Mouse (Mus musculus) MEL (cell line): ENCODE results near the gene Arhgef16. TPM values are rescaled to one million over a fixed set of nuclear protein-coding genes. Genes with fewer than 3 reads are reported as not detected.

Experiments
- DNase-seq: peaks from one replicate; pipeline ENCODE4 v3.0.0; 2011; ENCODE audit warnings: low read depth, low spot score
- H3K27ac ChIP-seq: 2 replicates; pipeline ENCODE4 v1.5.1; 2012; ENCODE audit warnings: low read depth, mild to moderate bottlenecking, control low read depth, low read length, moderate library complexity; ENCODE audit not compliant: control insufficient read depth
- H3K27me3 ChIP-seq, 2 experiments: fragments of 150-350 bp in 1 of 2; sonication (generic) in 1 of 2; 2 replicates each; pipeline ENCODE4 v1.6.1; 2012; ENCODE audit warnings: low read length in 2 of 2, mild to moderate bottlenecking in 2 of 2, improper control_type of control experiment in 1 of 2, moderate library complexity in 1 of 2; ENCODE audit not compliant: insufficient read depth in 2 of 2, control insufficient read depth in 1 of 2
- H3K36me3 ChIP-seq, 2 experiments: 2 replicates each; pipeline ENCODE4 v1.6.1; 2012 to 2014; ENCODE audit warnings: low read length in 2 of 2, improper control_type of control experiment in 1 of 2, inconsistent platforms in 1 of 2, mild to moderate bottlenecking in 1 of 2; ENCODE audit not compliant: insufficient read depth in 2 of 2, control insufficient read depth in 1 of 2
- H3K4me1 ChIP-seq, 2 experiments: fragments of 150-350 bp in 1 of 2; sonication (generic) in 1 of 2; 2 replicates each; pipeline ENCODE4 v1.6.1; 2012; ENCODE audit warnings: low read length in 2 of 2, improper control_type of control experiment in 1 of 2, mild to moderate bottlenecking in 1 of 2; ENCODE audit not compliant: insufficient read depth in 2 of 2, control insufficient read depth in 1 of 2
- H3K4me3 ChIP-seq, 2 experiments: fragments of 150-350 bp in 1 of 2; sonication (generic) in 1 of 2; 2 replicates each; pipeline ENCODE4 v1.5.1; 2012; ENCODE audit warnings: low read depth in 2 of 2, low read length in 2 of 2, mild to moderate bottlenecking in 2 of 2, moderate library complexity in 2 of 2, control low read depth in 1 of 2, improper control_type of control experiment in 1 of 2; ENCODE audit not compliant: control insufficient read depth in 1 of 2, insufficient read depth in 1 of 2
- H3K79me2 ChIP-seq: 2 replicates; pipeline ENCODE4 v1.6.1; 2012; ENCODE audit warnings: mild to moderate bottlenecking, low read length, moderate library complexity; ENCODE audit not compliant: control insufficient read depth, poor library complexity, insufficient read depth
- H3K9ac ChIP-seq: 2 replicates; pipeline ENCODE4 v1.6.1; 2012; ENCODE audit warnings: low read depth, mild to moderate bottlenecking, control low read depth, low read length, moderate library complexity; ENCODE audit not compliant: control insufficient read depth, poor library complexity, severe bottlenecking
- H3K9me3 ChIP-seq: fragments of 150-350 bp; sonication (generic); replicated peaks from 2 replicates; pipeline ENCODE4 v1.6.1; 2012; ENCODE audit warnings: mild to moderate bottlenecking, low read length, improper control_type of control experiment, moderate library complexity; ENCODE audit not compliant: insufficient read depth
- BHLHE40 ChIP-seq: IDR thresholded peaks from 2 replicates; pipeline ENCODE4 v1.6.1; 2012; ENCODE audit warnings: low read depth, mild to moderate bottlenecking, inconsistent platforms, low read length, improper control_type of control experiment, borderline replicate concordance
- CTCF ChIP-seq, 3 experiments: IDR thresholded peaks in 2 of 3; conservative IDR thresholded peaks in 1 of 3; 2 replicates each; pipeline ENCODE4 v1.5.1; 2011 to 2012; ENCODE audit warnings: low read length in 3 of 3, low read depth in 2 of 3, mild to moderate bottlenecking in 2 of 3, improper control_type of control experiment in 1 of 3, inconsistent platforms in 1 of 3, mixed read lengths in 1 of 3, moderate library complexity in 1 of 3; ENCODE audit not compliant: control insufficient read depth in 1 of 3, insufficient read depth in 1 of 3, poor library complexity in 1 of 3, severe bottlenecking in 1 of 3
- ELF1 ChIP-seq: IDR thresholded peaks from 2 replicates; pipeline ENCODE4 v1.6.1; 2014; ENCODE audit warnings: low read depth, mild to moderate bottlenecking, inconsistent platforms, low read length, improper control_type of control experiment, moderate library complexity
- GABPA ChIP-seq: IDR thresholded peaks from 2 replicates; pipeline ENCODE4 v1.6.1; 2012; ENCODE audit warnings: low read depth, mild to moderate bottlenecking, inconsistent platforms, low read length, improper control_type of control experiment, moderate library complexity
- HCFC1 ChIP-seq: IDR thresholded peaks from 2 replicates; pipeline ENCODE4 v1.6.1; 2012; ENCODE audit warnings: low read depth, mild to moderate bottlenecking, inconsistent platforms, low read length, improper control_type of control experiment, moderate library complexity
- MAZ ChIP-seq: IDR thresholded peaks from 2 replicates; pipeline ENCODE4 v1.6.1; 2012; ENCODE audit warnings: low read depth, mild to moderate bottlenecking, inconsistent platforms, low read length, improper control_type of control experiment
- NELFE ChIP-seq: IDR thresholded peaks from 2 replicates; pipeline ENCODE4 v1.6.1; 2011; ENCODE audit warnings: low read depth, low read length, improper control_type of control experiment
- NRF1 ChIP-seq: IDR thresholded peaks from 2 replicates; pipeline ENCODE4 v1.6.1; 2014; ENCODE audit warnings: low read depth, mild to moderate bottlenecking, inconsistent platforms, low read length, improper control_type of control experiment, moderate library complexity; ENCODE audit not compliant: poor library complexity, insufficient read depth, severe bottlenecking
- POLR2A ChIP-seq, 2 experiments: IDR thresholded peaks; 2 replicates each; pipeline ENCODE4 v1.6.1; 2011 to 2012; ENCODE audit warnings: low read length in 2 of 2, mild to moderate bottlenecking in 2 of 2, control low read depth in 1 of 2, improper control_type of control experiment in 1 of 2, low read depth in 1 of 2, moderate library complexity in 1 of 2; ENCODE audit not compliant: control insufficient read depth in 1 of 2, insufficient read depth in 1 of 2, poor library complexity in 1 of 2
- POLR2AphosphoS2 ChIP-seq: IDR thresholded peaks from 2 replicates; pipeline ENCODE4 v1.6.1; 2011; ENCODE audit warnings: low read length, improper control_type of control experiment
- POLR2AphosphoS5 ChIP-seq: IDR thresholded peaks from 2 replicates; pipeline ENCODE4 v1.6.1; 2012; ENCODE audit warnings: low read depth, borderline replicate concordance, mild to moderate bottlenecking, inconsistent platforms, low read length, moderate library complexity, mixed read lengths
- RAD21 ChIP-seq: IDR thresholded peaks from 2 replicates; pipeline ENCODE4 v1.6.1; 2011; ENCODE audit warnings: mild to moderate bottlenecking, low read depth, low read length, improper control_type of control experiment
- RCOR1 ChIP-seq: IDR thresholded peaks from 2 replicates; pipeline ENCODE4 v1.6.1; 2012; ENCODE audit warnings: low read depth, mild to moderate bottlenecking, inconsistent platforms, low read length, improper control_type of control experiment
- SIN3A ChIP-seq: IDR thresholded peaks from 2 replicates; pipeline ENCODE4 v1.6.1; 2012; ENCODE audit warnings: low read length, improper control_type of control experiment, inconsistent platforms
- SMC3 ChIP-seq: IDR thresholded peaks from 2 replicates; pipeline ENCODE4 v1.6.1; 2011; ENCODE audit warnings: low read depth, low read length, improper control_type of control experiment
- TAL1 ChIP-seq: IDR thresholded peaks from 2 replicates; pipeline ENCODE4 v1.6.1; 2012; ENCODE audit warnings: mild to moderate bottlenecking, inconsistent platforms, low read length, moderate library complexity, mixed read lengths
- TBP ChIP-seq: IDR thresholded peaks from 2 replicates; pipeline ENCODE4 v1.8.0; 2011; ENCODE audit warnings: low read depth, low read length, improper control_type of control experiment
- USF1 ChIP-seq: IDR thresholded peaks from 2 replicates; pipeline ENCODE4 v1.6.1; 2014; ENCODE audit warnings: low read depth, mild to moderate bottlenecking, inconsistent platforms, low read length, improper control_type of control experiment, moderate library complexity
- USF2 ChIP-seq, 2 experiments: IDR thresholded peaks; 2 replicates each; pipeline ENCODE4 v1.6.1; 2011 to 2012; ENCODE audit warnings: improper control_type of control experiment in 2 of 2, low read length in 2 of 2, borderline replicate concordance in 1 of 2, inconsistent platforms in 1 of 2, low read depth in 1 of 2, mild to moderate bottlenecking in 1 of 2; ENCODE audit not compliant: insufficient read depth in 1 of 2
- ZC3H11A ChIP-seq: IDR thresholded peaks from 2 replicates; pipeline ENCODE4 v1.6.1; 2012; ENCODE audit warnings: low read depth, mild to moderate bottlenecking, inconsistent platforms, low read length, improper control_type of control experiment
- ZNF384 ChIP-seq: IDR thresholded peaks from 2 replicates; pipeline ENCODE4 v1.6.1; 2012; ENCODE audit warnings: low read depth, mild to moderate bottlenecking, inconsistent platforms, low read length, improper control_type of control experiment
- polyA plus RNA-seq, 2 experiments: library from polyadenylated mRNA; stranded (reverse) in 1 of 2; unstranded in 1 of 2; fragments of >175 nt in 1 of 2; fragments of >200 nt in 1 of 2; gene quantifications; 2 replicates each; pipeline versions ENCODE4 v1.2.1 to v1.2.4; 2012; ENCODE audit warnings: low replicate concordance in 2 of 2, low read depth in 1 of 2; ENCODE audit not compliant: insufficient read length in 2 of 2, insufficient read depth in 1 of 2, missing spikeins in 1 of 2
- total RNA-seq: library from RNA; depleted of rRNA; stranded (reverse); fragments of 300-350 nt; gene quantifications from 2 replicates; pipeline ENCODE4 v1.2.3, GENCODE M21; 2012

Gene Arhgef16
- total and polyA plus RNA-seq, 3 experiments: not detected

- TF ChIP-seq ELF1 (no peak), TAL1 (no peak), GABPA (no peak), NELFE (no peak), SMC3 (no peak), SIN3A (no peak), POLR2A (IDR thresholded peaks at IDR 0.05; ENCODE audit: control insufficient read depth in 1 of 2, insufficient read depth in 1 of 2, low read depth in 1 of 2, low read length in 2 of 2, poor library complexity in 1 of 2) (no peak), HCFC1 (no peak), MAZ (no peak), RCOR1 (no peak), RAD21 (no peak), USF1 (no peak), POLR2AphosphoS2 (no peak), USF2 (IDR thresholded peaks at IDR 0.05; ENCODE audit: borderline replicate concordance in 1 of 2, insufficient read depth in 1 of 2, low read depth in 1 of 2, low read length in 2 of 2) (no peak), ZC3H11A (no peak), ZNF384 (no peak), BHLHE40 (no peak), TBP (no peak), POLR2AphosphoS5 (no peak), NRF1 (no peak)
- H3K79me2 ChIP-seq: no peaks in the 10 kb centered on the region
- no peak overlapping the region for H3K9ac ChIP-seq
- H3K4me3 ChIP-seq: no peak overlapping the region
- H3K4me1 ChIP-seq: no peaks in the 10 kb centered on the region
- DNase-seq: no peak
- H3K27me3 ChIP-seq: no peaks in the 10 kb centered on the region
- H3K27ac ChIP-seq: no peak overlapping the region
- no peaks in the 10 kb centered on the region; the same call in 1 of the 2 replicates for H3K9me3 ChIP-seq
- no peaks in the 10 kb centered on the region for H3K36me3 ChIP-seq
These were observed 7.2 kb downstream of the Arhgef16 start for GRCm38 (mm10) chr4:154294262-154294731.

- Histone ChIP-seq H3K79me2 (no peaks in the 10 kb centered on the region), H3K9me3 (no peaks in the 10 kb centered on the region; the same call in 1 of the 2 replicates), H3K9ac (no peak overlapping the region), H3K27me3 (no peaks in the 10 kb centered on the region), H3K4me3 (no peak overlapping the region), H3K36me3 (no peaks in the 10 kb centered on the region), H3K4me1 (no peaks in the 10 kb centered on the region), H3K27ac (no peak overlapping the region)
- no peak for DNase-seq
- TF ChIP-seq CTCF (IDR thresholded peaks at IDR 0.05 in 2 of 3, conservative IDR thresholded peaks at IDR 0.05 in 1 of 3; ENCODE audit: control insufficient read depth in 1 of 3, insufficient read depth in 1 of 3, low read depth in 2 of 3, low read length in 3 of 3, poor library complexity in 1 of 3, severe bottlenecking in 1 of 3): no peak
These were observed 7.7 kb downstream of the Arhgef16 start for GRCm38 (mm10) chr4:154293735-154294201.
